Mouse (Mus musculus): Measurements from ENCODE around the gene Defb39.

DNA sequence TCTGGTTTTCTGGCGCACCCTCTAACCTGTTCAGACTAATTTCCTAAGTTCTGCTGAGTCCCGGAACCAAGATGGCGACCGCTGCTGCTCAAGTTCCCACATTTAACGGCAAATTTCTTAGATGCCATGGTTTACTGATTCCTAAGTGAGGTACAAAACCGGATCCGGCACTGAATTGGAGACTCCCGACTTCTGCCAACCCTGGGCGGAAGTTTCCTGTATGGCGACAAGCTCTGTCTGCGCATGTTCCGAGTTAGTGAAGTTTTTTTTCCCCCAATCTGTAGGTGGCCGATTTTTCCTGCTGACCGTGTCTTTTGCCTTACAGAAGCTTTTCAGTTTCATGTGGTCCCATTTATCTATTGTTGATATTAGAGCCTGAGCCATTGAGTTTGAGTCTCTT is 19.4 kb downstream of the Defb39 start:
- TF ChIP-seq GATA1 (IDR thresholded peaks at IDR 0.05; ENCODE audit: low read length) = no peak
- no peak for TF ChIP-seq TAL1 (IDR thresholded peaks at IDR 0.05; ENCODE audit: low read length)
